Mouse (Mus musculus) embryo, embryonic 11.5 days (tissue): ENCODE results near the gene Zfp667.

Source experiments
- DNase-seq: peaks from one replicate; pipeline ENCODE4 v3.0.0-alpha.2; 2012; ENCODE audit warnings: low read depth, low spot score

Zfp667 gene

GRCm38 (mm10) chr7:6330458-6331232, 44.3 kb downstream of the Zfp667 start:
- no peak for DNase-seq

DNA sequence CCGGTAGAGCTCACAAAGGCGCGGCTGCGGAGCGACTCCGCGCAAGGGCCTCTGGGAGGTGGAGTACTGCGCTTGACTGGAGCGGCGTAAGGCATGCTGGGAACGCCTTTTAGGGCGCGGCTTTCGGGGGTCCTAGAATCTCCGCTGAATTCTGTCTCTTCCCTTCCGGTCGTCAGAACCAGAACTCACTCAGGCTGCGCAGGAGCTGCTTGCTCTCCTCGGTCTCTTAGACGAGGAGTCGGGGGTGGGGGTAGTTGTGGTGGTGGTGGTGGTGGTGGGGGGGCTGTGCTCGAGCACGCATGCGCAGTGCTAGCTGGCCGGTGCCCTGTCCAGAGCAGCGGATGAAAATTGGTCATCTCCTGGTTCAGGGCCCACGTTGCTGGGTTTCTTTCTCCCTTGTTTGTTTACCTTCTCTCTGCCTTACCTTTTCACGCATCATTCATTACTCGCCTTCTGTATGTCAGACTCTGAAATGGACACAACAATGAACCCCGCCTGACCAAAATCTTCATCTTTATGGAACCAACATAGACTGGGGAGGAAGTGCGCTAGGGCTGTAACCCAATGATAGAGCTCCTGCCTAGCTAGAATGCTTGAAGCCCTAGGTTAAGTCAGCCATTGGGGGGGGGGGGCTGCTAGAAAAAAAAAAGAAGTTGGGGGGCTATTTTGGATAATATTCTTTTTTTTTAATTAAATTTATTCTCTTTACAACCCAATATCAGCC, 45.0 kb downstream of the Zfp667 start, which contains the start of gene Zfp583:
TSS of gene Zfp583 (minus strand) at position 53 of the 724 bp plus-strand sequence.
- peak; percentile 83 for DNase-seq

GRCm38 (mm10) chr7:6339865-6340264, 53.5 kb downstream of the Zfp667 start:
- DNase-seq = no peak

- peak; percentile 67 for DNase-seq
These were observed 57.2 kb downstream of the Zfp667 start, which contains the start of gene Gm3854 for GRCm38 (mm10) chr7:6343501-6344071. Gene Gm3854 (plus strand): TSS chr7:6343759.

DNA sequence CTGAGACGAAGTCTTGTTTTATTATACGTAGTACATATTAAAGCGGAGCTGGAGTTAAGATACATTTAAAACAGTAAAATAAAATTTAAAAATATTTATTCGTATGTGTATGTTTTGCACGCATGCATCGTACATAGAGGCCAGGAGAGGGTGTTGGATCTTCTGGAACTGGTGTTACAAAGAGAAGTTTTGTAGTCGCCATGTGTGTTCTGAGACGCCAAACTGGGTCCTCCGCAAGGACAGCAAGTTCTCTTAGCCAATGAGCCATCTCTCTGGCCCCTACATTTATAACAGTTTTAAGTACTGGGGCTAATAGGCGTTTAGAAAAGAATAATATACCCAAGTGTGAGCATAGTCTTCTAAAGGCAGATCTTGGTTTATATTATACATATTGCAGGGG, 57.7 kb downstream of the Zfp667 start:
- no peak for DNase-seq
